Mouse (Mus musculus): ENCODE measurements at regions not wholly inside any gene's neighbourhood (a gene's known extent, or its start where the extent isn't known, plus 50 kb on each side); places are given as distances from the start of the nearest gene placed in this dataset.
A peak's percentile ranks its signal among the peaks of the same experiment; 100 is the strongest.

GRCm38 (mm10) chr14:54185265-54185830 is 68.6 kb downstream of the Dad1 start:
- no peak for DNase-seq

DNA sequence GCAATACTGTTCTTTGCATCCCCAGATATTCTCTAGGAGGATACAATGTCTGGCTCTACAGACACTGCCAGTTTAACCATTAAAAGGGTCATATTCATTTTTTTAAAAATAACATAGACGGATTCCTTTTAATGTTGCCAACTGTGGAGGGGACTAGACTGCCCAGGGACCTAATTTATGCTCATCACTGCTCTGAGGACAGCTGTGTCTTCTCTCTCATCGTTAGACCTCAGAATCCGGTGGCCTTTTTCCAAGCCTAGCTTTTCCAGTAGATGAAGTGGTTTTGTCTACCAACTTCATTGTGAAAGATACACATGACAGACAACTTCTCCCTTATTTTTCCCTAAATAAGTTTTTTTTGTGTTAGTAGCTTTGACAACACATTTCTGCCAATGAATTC is 70.0 kb downstream of the Dad1 start:
- peak; percentile 69 for DNase-seq

- DNase-seq: no peak
These were observed 71.1 kb downstream of the Dad1 start for GRCm38 (mm10) chr14:54182838-54183237.

GRCm38 (mm10) chr14:54181306-54181705 is 72.6 kb downstream of the Dad1 start:
- no peak for DNase-seq

DNA sequence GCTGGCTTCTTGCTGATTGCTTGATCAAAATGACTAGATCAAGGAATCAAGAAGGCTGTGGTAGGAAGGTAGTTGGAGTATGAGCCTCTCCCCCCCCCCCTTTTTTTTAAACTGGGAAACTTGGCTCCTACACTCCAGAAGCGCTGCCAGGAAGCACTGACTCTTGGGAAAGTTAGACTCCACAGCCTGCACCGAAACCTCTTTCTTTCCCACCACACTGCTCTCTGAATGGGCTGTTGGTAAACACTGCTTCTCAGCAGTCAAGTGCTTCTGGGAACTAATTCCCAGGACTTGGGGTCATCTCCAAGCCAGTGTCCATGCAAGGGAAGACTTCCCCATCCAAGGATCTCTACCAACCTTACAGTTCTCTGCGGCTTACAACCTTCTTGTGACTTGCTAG is 73.2 kb downstream of the Dad1 start:
- peak; percentile 56 for DNase-seq

- no peak for DNase-seq
These were observed 73.6 kb downstream of the Dad1 start for GRCm38 (mm10) chr14:54180271-54180670.

GRCm38 (mm10) chr14:54178856-54179255 is 75.0 kb downstream of the Dad1 start:
- no peak for DNase-seq

- no peak for DNase-seq
These were observed 77.4 kb downstream of the Dad1 start for GRCm38 (mm10) chr14:54176469-54176868.

GRCm38 (mm10) chr14:54175476-54175875 is 78.4 kb downstream of the Dad1 start:
- DNase-seq: no peak

- no peak for DNase-seq
These were observed 80.6 kb downstream of the Dad1 start for GRCm38 (mm10) chr14:54173316-54173715.

- no peak for DNase-seq
These were observed 84.7 kb downstream of the Dad1 start for GRCm38 (mm10) chr14:54169254-54169653.

- DNase-seq: no peak
These were observed 85.4 kb downstream of the Dad1 start for GRCm38 (mm10) chr14:54168414-54168931.

DNA sequence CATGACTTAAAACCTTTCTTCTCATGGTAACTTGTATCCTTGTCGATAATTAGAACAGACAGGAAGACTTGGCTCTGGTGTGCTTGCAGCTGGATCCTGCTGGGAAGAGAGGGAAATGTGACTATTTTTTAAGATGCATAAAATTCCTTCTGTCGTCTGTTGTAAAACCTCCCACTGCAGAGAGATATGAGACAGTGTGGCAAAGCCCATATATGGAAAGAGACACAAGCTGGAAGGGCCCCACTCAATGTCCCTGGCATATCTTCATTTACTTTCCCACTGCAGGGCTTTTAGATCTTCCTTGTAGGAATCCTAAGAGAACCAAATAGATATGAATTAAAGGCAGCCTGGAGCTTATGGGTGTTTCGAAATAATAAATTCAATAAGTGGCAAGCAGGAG is 87.8 kb downstream of the Dad1 start:
- DNase-seq: no peak

GRCm38 (mm10) chr14:54164874-54165273 is 89.0 kb downstream of the Dad1 start:
- DNase-seq: no peak

DNA sequence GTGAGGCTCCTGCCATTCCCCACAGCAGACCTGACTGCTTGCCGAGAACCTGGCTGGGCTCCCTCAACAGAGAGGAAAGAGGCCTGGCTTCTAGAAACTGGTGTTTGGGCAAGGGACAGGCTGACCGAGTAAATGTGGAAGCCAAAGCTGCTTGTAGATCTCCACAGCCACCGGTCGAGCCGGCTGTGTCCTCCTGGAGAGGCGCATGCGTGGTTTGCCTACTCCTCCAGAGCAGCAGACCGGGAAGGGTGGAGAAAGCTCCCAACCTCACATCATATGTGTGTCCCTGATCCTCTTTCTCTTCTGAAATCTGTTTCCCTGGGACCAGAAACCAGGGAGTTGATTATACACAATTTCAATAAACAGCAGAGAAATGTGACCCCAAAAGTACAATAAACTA is 92.0 kb downstream of the Dad1 start:
- no peak for DNase-seq

GRCm38 (mm10) chr14:54161206-54161605 is 92.7 kb downstream of the Dad1 start:
- no peak for DNase-seq

DNA sequence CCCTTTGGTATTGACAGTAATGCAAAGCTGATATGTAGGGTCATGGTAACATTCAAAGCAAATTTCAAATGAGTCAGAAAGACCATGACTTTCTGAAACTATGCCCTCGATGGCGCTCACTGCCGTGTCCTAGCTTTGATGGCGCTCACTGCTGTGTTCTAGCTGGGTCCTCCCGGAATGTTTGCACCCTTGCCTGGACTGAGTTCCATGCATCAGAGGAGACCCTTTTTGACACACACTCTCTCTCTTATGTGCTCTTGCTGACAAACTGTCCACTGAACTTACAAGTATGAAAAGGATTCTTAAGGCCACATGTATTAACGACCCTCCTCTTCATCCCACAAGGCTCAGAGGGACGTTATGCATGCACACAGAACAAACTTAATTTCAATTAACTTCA is 94.1 kb downstream of the Dad1 start:
- DNase-seq: no peak

- no peak for DNase-seq
These were observed 95.5 kb downstream of the Dad1 start for GRCm38 (mm10) chr14:54158214-54158965.

GRCm38 (mm10) chr14:54156536-54156935 is 97.4 kb downstream of the Dad1 start:
- DNase-seq: no peak

DNA sequence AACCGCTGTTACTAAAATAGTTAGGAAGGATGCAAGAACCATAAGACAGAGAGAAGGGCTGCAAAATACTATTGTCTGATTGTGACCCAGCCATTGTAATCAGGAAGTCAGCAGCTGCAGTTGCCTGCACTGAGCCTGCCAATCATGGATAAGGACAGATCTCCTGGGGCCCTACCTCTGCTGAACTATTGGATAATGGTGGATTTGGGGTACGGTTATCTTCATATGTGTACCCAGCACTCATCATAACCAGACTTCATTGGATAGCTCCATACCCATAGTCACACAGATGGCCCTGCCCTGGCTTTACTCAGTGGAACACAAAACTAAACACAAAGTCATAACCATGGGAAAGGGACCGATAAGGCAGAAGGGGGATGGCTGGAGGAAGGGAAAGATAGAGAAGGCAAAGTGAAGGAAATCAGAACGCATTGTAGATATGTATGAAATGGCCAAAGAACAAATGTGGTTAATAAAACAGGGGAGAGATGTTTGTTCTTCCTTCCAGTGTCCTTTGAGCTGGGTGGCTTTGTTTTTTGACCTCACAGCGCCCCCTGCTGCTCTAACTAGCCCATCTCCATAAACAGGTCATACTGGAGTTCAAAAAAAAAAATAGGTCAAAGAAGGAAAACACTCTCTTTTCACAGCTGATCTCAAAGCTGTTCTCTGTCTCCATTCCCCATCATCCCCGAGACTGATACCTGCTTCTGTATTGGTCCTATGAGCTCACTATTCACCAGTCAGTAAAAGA is 101.2 kb downstream of the Dad1 start:
- DNase-seq: peak; percentile 86

GRCm38 (mm10) chr14:54151921-54152320 is 102.0 kb downstream of the Dad1 start:
- no peak for DNase-seq

GRCm38 (mm10) chr14:54151272-54151671 is 102.6 kb downstream of the Dad1 start:
- no peak for DNase-seq

DNA sequence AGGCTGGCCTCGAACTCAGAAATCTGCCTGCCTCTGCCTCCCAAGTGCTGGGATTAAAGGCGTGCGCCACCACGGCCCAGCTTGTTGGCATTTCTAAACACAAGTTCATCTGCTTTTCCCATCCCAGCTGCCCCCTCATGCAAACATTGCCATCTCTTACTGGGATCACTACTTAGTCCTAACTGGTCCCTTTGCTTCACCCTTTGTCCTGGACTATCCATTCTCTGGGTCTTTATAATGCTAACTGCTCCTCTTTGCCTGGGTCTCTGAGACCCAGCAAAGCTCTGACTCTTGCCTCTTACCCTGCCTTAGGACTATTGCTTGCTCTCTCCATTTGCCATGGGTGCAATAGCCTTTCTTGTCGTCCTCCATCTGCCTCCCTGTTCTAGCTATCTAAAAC is 103.7 kb downstream of the Dad1 start:
- DNase-seq: no peak

DNA sequence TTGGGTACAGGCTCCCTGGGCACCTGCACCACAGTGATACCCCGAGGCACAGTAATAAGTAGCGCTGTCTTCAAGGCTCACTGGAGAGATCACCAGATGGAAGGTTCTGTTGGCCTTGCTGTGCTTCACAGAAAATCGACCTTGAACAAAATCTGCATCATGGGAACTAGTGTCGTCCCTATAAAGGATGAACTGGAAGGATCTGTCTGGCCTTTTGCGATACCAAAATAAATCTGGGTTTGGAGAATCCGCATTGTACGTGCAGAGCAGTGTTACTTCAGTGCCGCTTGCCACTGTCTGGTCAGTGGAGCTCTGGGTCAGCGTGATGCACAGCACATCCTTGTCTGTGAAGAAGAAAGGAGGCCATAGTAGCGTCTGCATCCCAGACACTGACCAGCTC is 105.3 kb downstream of the Dad1 start:
- DNase-seq: no peak

Data from lung, postnatal 10 days (tissue).